Mouse (Mus musculus): ENCODE measurements around the gene Ccnj. TPM values are rescaled to one million over a fixed set of nuclear protein-coding genes. Genes with fewer than 3 reads are reported as not detected.

The Ccnj gene
- polyA plus RNA-seq, 1 experiment from 2014 or later, result 8.0 TPM

- H3K4me2 ChIP-seq, result no peak overlapping the region
- H3K4me1 ChIP-seq, result no peaks in the 10 kb centered on the region
- no peak overlapping the region for H3K27ac ChIP-seq
- 79% methylated on average over 12 of the region's 12 CpGs for WGBS (ENCODE audit: insufficient replicate concordance)
- ATAC-seq, result no peak
- H3K9ac ChIP-seq, result no peak overlapping the region
- H3K27me3 ChIP-seq (replicated peaks), result 0 out of 2 replicates have a peak, but pooled peaks cover 4% of the 10 kb centered on the region
- peaks cover 50% of the 10 kb centered on the region for H3K36me3 ChIP-seq
- H3K9me3 ChIP-seq (replicated peaks), result no peaks in the 10 kb centered on the region
- H3K4me3 ChIP-seq, result no peak overlapping the region
Observed at GRCm38 (mm10) chr19:40849391-40849790, 18.3 kb downstream of the Ccnj start.

GRCm38 (mm10) chr19:40859555-40859954, 28.5 kb downstream of the Ccnj start:
- no peak overlapping the region for H3K4me3 ChIP-seq
- no peak for ATAC-seq

GRCm38 (mm10) chr19:40868284-40868683, 37.2 kb downstream of the Ccnj start:
- Histone ChIP-seq H3K9me3 (replicated peaks) (no peaks in the 10 kb centered on the region), H3K36me3 (no peaks in the 10 kb centered on the region), H3K4me3 (no peak overlapping the region), H3K4me1 (peaks cover 6% of the 10 kb centered on the region; the same call in 1 of the 2 replicates), H3K27ac (no peak overlapping the region), H3K27me3 (replicated peaks) (peaks cover 41% of the 10 kb centered on the region), H3K4me2 (no peak overlapping the region), H3K9ac (no peak overlapping the region)
- ATAC-seq, result no peak
- WGBS (ENCODE audit: insufficient replicate concordance), result 23% methylated on average over 5 of the region's 5 CpGs

More at GRCm38 (mm10) chr19:40859555-40859954, 28.5 kb downstream of the Ccnj start:
- no peak overlapping the region for H3K4me2 ChIP-seq
- no peak overlapping the region for H3K27ac ChIP-seq
- peaks cover 7% of the 10 kb centered on the region for H3K4me1 ChIP-seq
- WGBS (ENCODE audit: insufficient replicate concordance), result 32% methylated on average over 4 of the region's 4 CpGs
- H3K36me3 ChIP-seq, result no peaks in the 10 kb centered on the region
- peaks cover 15% of the 10 kb centered on the region for H3K27me3 ChIP-seq (replicated peaks)
- no peak overlapping the region for H3K9ac ChIP-seq
- no peaks in the 10 kb centered on the region for H3K9me3 ChIP-seq (replicated peaks)

GRCm38 (mm10) chr19:40869425-40870105, 38.5 kb downstream of the Ccnj start:
- H3K4me3 ChIP-seq, result no peak overlapping the region
- no peaks in the 10 kb centered on the region for H3K9me3 ChIP-seq (replicated peaks)
- ATAC-seq, result no peak
- peaks cover 11% of the 10 kb centered on the region for H3K4me1 ChIP-seq
- peaks cover 47% of the 10 kb centered on the region for H3K27me3 ChIP-seq (replicated peaks)
- H3K27ac ChIP-seq, result no peak overlapping the region
- 75% methylated on average over 3 of the region's 3 CpGs for WGBS (ENCODE audit: insufficient replicate concordance)
- no peak overlapping the region for H3K4me2 ChIP-seq
- no peaks in the 10 kb centered on the region for H3K36me3 ChIP-seq
- H3K9ac ChIP-seq, result no peak overlapping the region

GRCm38 (mm10) chr19:40872955-40873665, 42.0 kb downstream of the Ccnj start:
- Histone ChIP-seq H3K4me1 (peaks cover 11% of the 10 kb centered on the region), H3K4me3 (peak overlapping the region; percentile 65), H3K27ac (peak overlapping the region; percentile 74), H3K9ac (peak overlapping the region; percentile 66), H3K27me3 (replicated peaks) (peaks cover 60% of the 10 kb centered on the region), H3K9me3 (replicated peaks) (no peaks in the 10 kb centered on the region), H3K4me2 (peak overlapping the region; percentile 88), H3K36me3 (no peaks in the 10 kb centered on the region)
- WGBS (ENCODE audit: insufficient replicate concordance), result 2% methylated on average over 51 of the region's 51 CpGs
- ATAC-seq, result peak; percentile 91

- Histone ChIP-seq H3K27me3 (replicated peaks) (peaks cover 63% of the 10 kb centered on the region), H3K9me3 (replicated peaks) (no peaks in the 10 kb centered on the region), H3K4me3 (no peak overlapping the region), H3K9ac (no peak overlapping the region), H3K27ac (no peak overlapping the region), H3K4me2 (no peak overlapping the region), H3K4me1 (no peaks in the 10 kb centered on the region), H3K36me3 (no peaks in the 10 kb centered on the region)
- no peak for ATAC-seq
- 74% methylated on average over 4 of the region's 4 CpGs for WGBS (ENCODE audit: insufficient replicate concordance)
Observed at GRCm38 (mm10) chr19:40881700-40882099, 50.6 kb downstream of the Ccnj start.

GRCm38 (mm10) chr19:40888887-40889286, 57.8 kb downstream of the Ccnj start:
- ATAC-seq, result no peak
- peaks cover 58% of the 10 kb centered on the region for H3K27me3 ChIP-seq (replicated peaks)

GRCm38 (mm10) chr19:40894071-40894506, 63.0 kb downstream of the Ccnj start:
- WGBS (ENCODE audit: insufficient replicate concordance), result 47% methylated on average over 21 of the region's 21 CpGs
- peaks cover 29% of the 10 kb centered on the region for H3K27me3 ChIP-seq (replicated peaks)
- peak overlapping the region; percentile 79 for H3K9ac ChIP-seq
- peaks cover 6% of the 10 kb centered on the region for H3K36me3 ChIP-seq
- peak overlapping the region; percentile 77 for H3K4me2 ChIP-seq
- H3K4me3 ChIP-seq, result peak overlapping the region; percentile 83
- H3K27ac ChIP-seq, result peak overlapping the region; percentile 84
- H3K9me3 ChIP-seq (replicated peaks), result peaks cover 6% of the 10 kb centered on the region; the same call in 1 of the 2 replicates
- peaks cover 15% of the 10 kb centered on the region for H3K4me1 ChIP-seq
- peak; percentile 38; the same call in 1 of the 2 replicates for ATAC-seq

More at GRCm38 (mm10) chr19:40888887-40889286, 57.8 kb downstream of the Ccnj start:
- WGBS (ENCODE audit: insufficient replicate concordance), result 65% methylated on average over 1 of the region's 1 CpGs
- H3K27ac ChIP-seq, result no peak overlapping the region
- no peak overlapping the region for H3K4me3 ChIP-seq
- peaks cover 4% of the 10 kb centered on the region; the same call in 1 of the 2 replicates for H3K9me3 ChIP-seq (replicated peaks)
- H3K36me3 ChIP-seq, result no peaks in the 10 kb centered on the region
- H3K9ac ChIP-seq, result no peak overlapping the region
- no peak overlapping the region for H3K4me2 ChIP-seq
- peaks cover 1% of the 10 kb centered on the region; the same call in 1 of the 2 replicates for H3K4me1 ChIP-seq

GRCm38 (mm10) chr19:40894519-40895392, 63.7 kb downstream of the Ccnj start, which contains the start of gene Zfp518a:
TSS of gene Zfp518a (plus strand) at chr19:40894705.
- peak within 1 kb of the TSS; percentile 79 for H3K9ac ChIP-seq
- ATAC-seq, result peak; percentile 91
- peaks cover 15% of the 10 kb centered on the region for H3K4me1 ChIP-seq
- under 1% methylated on average over 86 of the region's 89 CpGs for WGBS (ENCODE audit: insufficient replicate concordance)
- H3K27me3 ChIP-seq (replicated peaks), result peaks cover 25% of the 10 kb centered on the region
- H3K36me3 ChIP-seq, result peaks cover 6% of the 10 kb centered on the region
- peak within 1 kb of the TSS; percentile 84 for H3K27ac ChIP-seq
- peak within 1 kb of the TSS; percentile 83 for H3K4me3 ChIP-seq
- H3K4me2 ChIP-seq, result peak within 1 kb of the TSS; percentile 77
- H3K9me3 ChIP-seq (replicated peaks), result peaks cover 6% of the 10 kb centered on the region; the same call in 1 of the 2 replicates

- Histone ChIP-seq H3K4me2 (peak overlapping the region; percentile 77), H3K9ac (peak overlapping the region; percentile 79), H3K4me1 (peaks cover 15% of the 10 kb centered on the region), H3K36me3 (peaks cover 6% of the 10 kb centered on the region), H3K27ac (peak overlapping the region; percentile 84; the same call in 1 of the 2 replicates), H3K4me3 (peak overlapping the region; percentile 83), H3K9me3 (replicated peaks) (peaks cover 6% of the 10 kb centered on the region; the same call in 1 of the 2 replicates), H3K27me3 (replicated peaks) (peaks cover 21% of the 10 kb centered on the region)
- no peak for ATAC-seq
- 4% methylated on average over 6 of the region's 6 CpGs for WGBS (ENCODE audit: insufficient replicate concordance)
Observed at GRCm38 (mm10) chr19:40895393-40895703, 64.3 kb downstream of the Ccnj start.

All from liver, embryonic 12.5 days (tissue).